Mouse (Mus musculus): ENCODE data around the gene Gm49601. TPM values are rescaled to one million over a fixed set of nuclear protein-coding genes. Genes with fewer than 3 reads are reported as not detected.

Gm49601 gene
- polyA plus RNA-seq (2012), result not detected in 2 replicates

DNA sequence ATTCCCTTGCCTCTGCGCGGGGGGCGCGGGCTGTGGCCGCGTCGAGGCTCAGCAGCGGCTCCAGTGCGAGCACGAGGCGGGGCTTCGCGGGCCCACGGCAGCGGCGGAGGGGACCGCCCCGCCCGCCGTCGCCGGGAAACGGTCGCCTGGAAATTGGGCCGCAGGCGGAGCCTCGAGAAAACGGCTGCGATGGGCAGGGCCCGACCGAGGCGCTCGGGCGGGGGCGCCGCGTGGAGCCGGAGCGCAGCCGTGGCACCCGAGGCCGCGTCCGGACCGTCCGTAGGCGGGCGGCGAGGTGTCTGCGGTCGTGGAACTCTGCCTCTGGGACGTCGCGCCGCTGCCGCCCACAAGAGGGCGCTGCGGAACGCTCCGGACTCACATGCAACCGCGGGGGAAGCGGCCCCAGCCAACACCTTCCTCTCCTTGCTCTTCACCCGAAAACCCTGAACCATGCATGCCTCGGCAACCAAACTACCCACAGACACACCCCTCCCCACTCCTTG lies at the start of gene Gm49601:
TSS of gene Gm49601 (minus strand) at position 52 of the 503 bp plus-strand sequence.
- no peak for TF ChIP-seq GATA1 (IDR thresholded peaks at IDR 0.05; ENCODE audit: low read length)

DNA sequence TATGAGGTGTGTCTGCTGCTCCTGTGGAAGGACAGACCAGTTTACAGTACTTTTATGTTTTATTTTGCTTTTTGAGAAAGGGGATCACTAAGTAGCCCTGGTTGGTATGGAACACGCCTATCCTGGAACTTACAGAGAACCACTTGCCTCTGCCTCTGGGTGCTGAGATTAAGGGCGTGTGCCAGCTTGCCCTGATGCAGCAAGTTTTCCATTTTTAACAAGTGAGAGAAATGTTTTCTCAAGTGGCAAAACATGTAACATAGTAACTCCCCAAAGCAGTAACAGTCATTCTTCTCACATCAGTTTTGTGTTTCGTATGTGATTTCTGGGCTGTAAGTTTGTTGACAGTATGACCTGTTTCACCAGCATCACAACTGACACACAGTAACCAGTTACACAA lies 46.8 kb upstream of the Gm49601 start:
- no peak for TF ChIP-seq GATA1 (IDR thresholded peaks at IDR 0.05; ENCODE audit: low read length)

DNA sequence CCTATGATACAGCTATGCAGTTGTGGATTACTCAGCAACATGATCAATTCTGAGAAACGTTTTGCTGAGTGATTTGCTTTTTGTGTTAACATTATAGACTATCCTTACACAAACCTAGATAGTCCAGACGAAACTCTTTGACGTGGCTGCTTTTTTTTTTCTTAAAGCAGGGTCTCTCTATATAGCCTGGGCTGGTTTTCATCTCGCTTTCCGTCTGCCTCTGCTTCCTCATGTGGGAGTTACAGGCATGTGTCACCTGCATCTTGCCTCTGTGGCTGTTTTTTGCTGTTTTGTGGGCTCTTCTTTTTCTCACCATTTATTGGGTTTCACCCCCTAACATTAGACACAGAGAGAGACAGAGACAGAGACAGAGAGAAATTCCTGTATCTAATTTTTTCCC lies 45.8 kb upstream of the Gm49601 start:
- no peak for TF ChIP-seq GATA1 (IDR thresholded peaks at IDR 0.05; ENCODE audit: low read length)

DNA sequence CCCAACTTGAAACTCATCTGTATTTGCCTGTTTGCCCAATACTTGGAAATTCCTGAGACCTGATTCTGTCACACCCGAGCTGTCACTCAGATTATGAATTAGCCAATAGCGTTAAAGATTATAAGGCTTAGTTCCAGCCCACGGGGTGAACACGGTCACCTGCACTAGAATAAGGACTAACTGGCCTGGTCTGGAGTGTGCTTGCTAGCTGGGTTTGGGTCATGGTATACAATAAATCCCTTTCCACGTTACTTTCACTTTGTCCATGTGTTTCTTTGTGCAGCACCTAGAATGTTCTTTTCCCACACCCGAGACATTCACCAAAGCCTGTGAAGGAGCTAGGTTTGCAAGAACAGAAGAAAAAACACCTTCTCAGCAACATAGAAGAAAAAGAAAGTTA lies 43.7 kb upstream of the Gm49601 start:
- TF ChIP-seq GATA1 (IDR thresholded peaks at IDR 0.05; ENCODE audit: low read length), result no peak

DNA sequence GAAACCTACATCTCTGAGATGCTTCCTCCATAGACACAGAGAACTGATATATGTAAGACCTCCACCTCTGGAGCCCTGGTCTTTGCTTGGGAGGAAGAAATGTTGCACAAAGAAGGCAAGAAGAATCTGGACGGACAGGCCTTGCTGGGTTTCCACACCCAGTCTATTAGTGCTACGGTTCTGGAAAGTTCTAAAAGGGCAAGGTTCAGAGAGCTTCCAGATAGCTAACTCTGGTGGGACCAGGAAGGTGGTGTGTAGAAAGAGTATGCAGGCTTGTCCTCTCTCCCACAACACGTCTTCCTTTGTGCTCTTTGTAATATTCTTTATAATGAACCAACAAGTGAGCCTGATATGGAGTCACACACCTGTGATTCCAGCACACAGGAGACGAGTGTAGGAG lies 32.4 kb upstream of the Gm49601 start:
- no peak for TF ChIP-seq GATA1 (IDR thresholded peaks at IDR 0.05; ENCODE audit: low read length)

DNA sequence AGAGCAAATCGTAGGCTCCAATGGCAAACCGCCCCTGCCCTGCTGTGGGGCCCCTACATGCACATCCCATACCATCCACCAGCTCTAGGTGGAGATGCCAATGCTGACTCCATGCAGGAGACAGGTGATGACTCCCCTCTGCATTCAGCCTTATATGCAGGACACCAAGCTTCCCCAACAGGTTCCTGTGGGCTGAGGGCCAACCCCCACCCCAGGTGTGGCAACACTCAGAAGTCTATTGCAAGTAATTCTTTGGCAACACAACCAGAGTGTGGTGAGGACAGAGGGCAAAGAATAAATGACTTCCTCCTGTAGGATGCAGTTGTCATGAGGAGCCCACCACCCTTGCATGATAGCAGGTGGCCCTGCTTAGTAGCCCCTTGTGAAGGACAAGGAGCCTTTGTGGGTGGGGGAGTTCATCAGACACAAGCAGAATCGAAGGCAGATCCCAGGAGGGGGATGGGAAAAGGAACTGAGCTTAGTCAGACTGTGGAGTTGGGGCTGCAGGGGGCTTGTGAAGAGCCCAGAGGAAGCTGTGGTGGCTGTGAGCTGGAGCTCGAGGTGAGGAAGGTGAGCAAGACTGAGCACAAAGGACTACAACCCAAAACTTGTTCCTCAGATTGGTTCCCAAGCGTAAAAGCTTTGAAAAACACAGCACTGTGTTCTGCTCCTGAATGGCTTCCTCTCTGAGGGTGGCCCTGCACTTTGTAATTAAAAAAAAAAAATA lies 29.3 kb upstream of the Gm49601 start:
- TF ChIP-seq GATA1 (IDR thresholded peaks at IDR 0.05; ENCODE audit: low read length), result no peak

DNA sequence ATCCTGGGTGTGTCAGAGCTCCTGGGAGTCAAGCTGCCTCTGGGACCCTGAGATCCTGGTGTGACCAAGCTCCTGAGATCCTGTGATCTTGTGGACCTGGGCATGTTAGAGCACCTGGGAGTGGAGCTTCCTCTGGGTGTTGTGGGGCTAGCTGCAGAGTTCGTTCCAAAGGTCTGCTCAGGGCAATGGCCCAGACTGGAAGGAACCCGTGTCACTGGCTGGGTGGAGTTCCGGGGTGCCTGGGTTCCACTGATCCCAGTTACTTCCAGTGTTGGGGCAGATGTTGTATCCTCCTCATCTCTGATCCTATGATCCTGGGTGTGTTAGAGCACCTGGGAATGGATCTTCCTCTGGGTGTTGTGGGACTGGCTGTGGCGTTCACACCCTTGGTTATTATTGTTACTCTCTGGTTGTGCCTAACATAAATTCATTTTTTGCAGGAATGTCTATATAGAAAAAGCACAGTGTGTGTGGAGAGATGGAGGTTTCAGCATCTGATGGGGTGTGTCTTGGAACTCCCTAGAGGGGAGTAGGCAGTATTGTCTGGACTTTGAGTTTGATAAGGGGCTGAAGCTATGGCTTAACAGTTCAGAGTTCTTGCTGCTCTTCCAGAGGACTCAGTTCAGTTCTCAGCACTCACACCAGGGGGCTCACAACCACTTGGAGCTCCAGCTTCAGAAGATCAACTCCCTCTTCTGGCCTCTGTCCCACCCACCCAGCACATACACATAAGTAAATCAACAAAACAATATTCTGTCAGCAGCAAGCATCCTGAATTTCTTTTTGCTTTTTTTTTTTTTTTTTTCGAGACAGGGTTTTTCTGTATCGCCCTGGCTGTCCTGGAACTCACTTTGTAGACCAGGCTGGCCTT lies 27.3 kb upstream of the Gm49601 start:
- no peak for TF ChIP-seq GATA1 (IDR thresholded peaks at IDR 0.05; ENCODE audit: low read length)

DNA sequence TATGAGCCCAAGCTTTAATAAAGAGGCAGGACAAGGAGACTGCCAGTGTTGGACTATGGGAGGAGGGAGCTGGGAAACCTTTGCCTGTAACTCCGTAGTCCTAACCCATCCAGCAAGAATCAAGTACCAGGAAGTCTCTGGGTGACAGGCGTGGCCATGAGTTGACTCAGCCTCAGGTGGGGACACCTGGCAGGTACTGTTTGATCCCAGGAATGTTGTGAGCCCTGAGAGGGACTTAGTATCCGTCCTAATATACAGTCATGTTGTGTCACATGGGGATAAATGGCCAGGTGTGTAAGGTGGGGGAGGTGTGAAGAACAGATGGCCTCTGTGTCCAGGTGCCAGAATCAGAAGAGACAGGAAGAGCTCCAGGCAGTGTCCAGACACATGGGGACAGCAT lies 22.9 kb upstream of the Gm49601 start:
- no peak for TF ChIP-seq GATA1 (IDR thresholded peaks at IDR 0.05; ENCODE audit: low read length)

DNA sequence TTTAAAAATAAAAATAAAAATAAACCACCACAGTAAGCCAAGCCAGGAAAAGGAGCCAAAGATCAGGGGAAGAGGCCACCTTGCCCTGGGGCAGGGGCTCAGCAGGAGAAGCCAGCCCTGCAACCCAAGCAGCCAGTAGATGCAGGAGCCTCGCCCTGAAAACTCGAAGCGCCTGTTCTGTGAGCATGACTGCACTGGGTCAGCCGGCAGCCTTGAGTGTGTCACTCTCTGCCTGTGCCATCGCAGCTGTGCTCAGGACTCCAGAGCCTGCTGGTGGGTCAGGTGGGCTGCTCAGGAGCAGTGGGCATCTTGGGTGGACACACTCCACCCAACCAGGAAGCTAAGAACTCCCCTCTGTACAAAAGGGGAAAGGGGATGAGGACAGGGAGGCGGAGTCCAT lies 19.1 kb upstream of the Gm49601 start:
- TF ChIP-seq GATA1 (IDR thresholded peaks at IDR 0.05; ENCODE audit: low read length), result no peak

DNA sequence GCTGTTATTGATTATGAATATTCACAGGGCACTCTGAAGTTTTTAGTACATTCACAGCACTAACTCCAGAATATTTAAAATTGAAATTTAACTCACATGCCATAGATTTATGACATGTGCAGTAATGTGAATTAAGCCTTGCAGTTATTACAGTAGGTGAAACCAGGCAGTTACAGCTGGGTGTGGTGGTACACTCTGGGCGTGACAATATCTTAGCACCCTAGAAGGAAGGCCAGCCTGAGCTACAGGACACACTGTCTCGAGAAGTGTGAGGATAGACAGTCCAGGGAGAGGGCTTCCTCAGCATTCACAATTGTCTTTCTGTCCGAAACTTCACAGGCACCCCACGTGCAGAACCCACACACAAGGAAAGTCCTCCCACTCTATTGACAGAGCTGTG lies 18.3 kb upstream of the Gm49601 start:
- no peak for TF ChIP-seq GATA1 (IDR thresholded peaks at IDR 0.05; ENCODE audit: low read length)

DNA sequence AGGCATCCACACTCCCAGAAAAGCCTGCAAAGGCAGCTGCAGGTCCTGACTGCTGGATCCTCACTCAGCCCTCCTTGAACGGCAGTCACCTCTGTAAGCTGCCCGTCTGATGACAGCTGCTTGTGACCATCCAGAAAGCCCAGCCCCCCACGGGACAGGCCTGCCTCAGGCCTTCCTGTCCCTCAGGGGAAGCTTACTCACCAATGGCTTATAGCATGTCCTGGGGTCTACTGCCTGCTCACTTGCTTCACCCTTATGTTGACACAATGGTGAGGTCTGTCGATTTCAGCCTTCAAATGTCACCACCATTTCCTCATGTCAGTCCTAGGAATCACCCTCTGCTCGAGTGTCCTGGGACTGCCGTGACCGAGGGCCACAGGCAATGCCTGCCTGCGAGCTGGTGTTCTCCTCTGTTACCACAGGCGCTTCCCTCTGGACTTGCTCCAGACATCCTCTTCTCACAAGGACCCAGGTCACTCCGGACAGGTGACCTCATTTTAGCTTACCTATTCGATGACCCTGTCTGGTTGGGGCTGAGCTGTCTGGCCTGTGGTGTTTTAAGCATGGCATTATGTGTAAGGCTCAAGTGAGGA lies 17.3 kb upstream of the Gm49601 start:
- no peak for TF ChIP-seq GATA1 (IDR thresholded peaks at IDR 0.05; ENCODE audit: low read length)

DNA sequence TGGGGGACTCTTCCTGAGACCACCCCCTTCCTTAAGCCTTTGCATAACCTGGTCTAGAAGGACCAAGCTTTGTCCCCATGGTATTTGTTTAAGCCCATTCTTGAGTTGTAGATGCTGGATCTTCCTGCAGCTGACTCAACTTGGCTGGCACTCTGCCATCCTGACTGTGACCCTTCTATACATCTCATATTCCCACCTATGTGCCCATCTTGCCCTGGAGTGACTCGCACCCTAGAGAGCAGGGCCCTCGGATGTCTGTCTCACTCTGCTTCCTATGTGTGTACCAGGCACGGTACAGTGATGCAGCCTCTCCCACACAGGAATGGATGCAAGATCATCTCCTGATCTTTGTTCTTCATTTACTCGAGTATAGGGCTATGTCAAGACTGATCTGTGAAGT lies 16.7 kb upstream of the Gm49601 start:
- TF ChIP-seq GATA1 (IDR thresholded peaks at IDR 0.05; ENCODE audit: low read length), result no peak

DNA sequence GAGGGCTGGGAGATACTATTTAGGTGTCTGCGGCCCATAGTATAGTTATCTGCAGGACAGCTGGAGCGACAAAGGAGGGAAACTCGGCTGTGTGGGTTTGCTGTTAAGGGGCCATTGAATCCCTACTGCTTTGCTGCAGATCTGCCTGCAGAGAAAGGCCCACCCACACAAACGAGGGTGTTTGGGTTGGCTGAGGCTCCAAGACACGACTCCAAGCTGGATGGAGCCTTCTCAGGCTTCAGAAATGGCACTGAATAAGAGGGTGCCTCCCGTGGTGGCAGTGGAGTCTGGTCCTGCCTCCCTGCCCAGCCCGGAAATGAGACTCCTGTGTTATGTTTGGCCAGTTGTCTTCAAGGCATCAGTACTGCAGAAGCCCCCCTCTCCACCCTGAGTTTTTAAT lies 16.1 kb upstream of the Gm49601 start:
- TF ChIP-seq GATA1 (IDR thresholded peaks at IDR 0.05; ENCODE audit: low read length), result no peak

DNA sequence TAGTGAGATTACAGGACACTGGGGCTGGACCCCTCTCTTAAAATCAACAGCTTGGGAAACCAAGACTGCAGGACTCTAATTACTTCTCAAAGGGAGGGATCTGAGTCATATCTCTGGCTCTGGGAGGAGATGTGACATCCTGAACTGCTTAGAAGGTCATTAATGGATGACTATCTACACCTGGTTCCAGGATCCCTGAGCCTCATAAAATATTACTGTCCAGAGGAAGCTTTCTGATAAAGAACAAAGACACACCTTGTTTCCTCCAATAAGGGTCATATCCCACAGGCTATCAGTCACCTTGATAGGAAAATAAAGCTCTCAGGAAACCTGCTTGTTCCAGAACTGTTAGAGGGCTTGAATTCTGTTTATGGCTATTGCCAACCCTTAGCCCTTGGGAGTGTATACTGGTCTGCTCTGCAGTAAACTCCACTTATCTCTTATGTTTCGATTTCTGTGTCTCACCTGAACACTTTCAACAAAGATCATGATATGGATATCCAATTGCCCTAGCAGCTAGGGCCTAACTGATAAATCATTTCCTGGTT lies 13.2 kb upstream of the Gm49601 start:
- no peak for TF ChIP-seq GATA1 (IDR thresholded peaks at IDR 0.05; ENCODE audit: low read length)

DNA sequence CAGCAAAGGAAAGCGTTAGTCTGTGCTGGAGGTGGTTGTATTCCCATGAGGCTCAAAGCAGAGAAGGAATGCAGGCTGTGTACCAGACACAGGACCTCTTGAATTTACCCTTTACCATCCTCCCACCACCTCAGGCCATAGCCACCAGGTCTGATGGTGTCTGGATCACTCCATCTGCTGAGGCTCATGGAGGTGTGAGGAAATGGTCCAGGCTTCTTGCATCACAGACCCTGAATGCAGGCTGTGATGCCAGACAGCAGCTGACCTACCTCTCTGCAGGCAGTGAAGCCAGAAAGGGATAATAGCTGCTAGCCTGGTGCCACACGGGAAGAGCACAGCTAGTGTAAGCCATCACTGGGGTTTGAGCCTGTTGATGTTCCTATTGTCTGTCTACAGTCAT lies 12.2 kb upstream of the Gm49601 start:
- no peak for TF ChIP-seq GATA1 (IDR thresholded peaks at IDR 0.05; ENCODE audit: low read length)

DNA sequence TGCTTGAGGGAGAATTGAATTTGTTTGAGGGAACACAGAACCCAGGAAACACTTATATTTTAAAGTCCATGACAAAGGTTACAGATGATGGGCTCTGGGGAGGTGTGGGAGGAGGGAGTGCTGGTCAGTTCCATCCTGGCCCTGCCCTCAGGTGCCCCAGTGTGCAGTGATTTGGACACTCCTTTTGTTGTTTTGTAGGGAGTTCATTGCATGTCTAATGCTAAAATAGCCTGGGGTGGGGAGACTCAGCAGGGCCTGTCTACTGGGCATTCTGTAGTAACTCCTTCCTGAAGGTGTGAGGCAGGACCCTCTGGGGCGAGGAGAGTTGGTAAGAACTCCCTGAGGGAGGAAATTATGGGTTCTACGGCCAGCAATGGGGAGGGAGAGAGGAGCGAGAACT lies 10.6 kb upstream of the Gm49601 start:
- no peak for TF ChIP-seq GATA1 (IDR thresholded peaks at IDR 0.05; ENCODE audit: low read length)

Measured in G1E-ER4 (cell line).